Mouse (Mus musculus) heart, adult 2 months (tissue): Measurements from ENCODE around the gene Slc26a1.

Experiments
- CTCF ChIP-seq: fragments of 200-600 bp; IDR thresholded peaks from 2 replicates; pipeline ENCODE4 v1.8.1; 2022; ENCODE audit warnings: antibody characterized with exemption, mild to moderate bottlenecking, moderate library complexity
- EP300 ChIP-seq: fragments of 200-500 bp; IDR thresholded peaks from 2 replicates; pipeline ENCODE4 v1.6.1; 2011; ENCODE audit warnings: low read depth, low read length, control low read depth; ENCODE audit not compliant: insufficient read depth

- TF ChIP-seq CTCF (no peak), EP300 (no peak)
Measured at GRCm38 (mm10) chr5:108713096-108713495, 37.7 kb upstream of the Slc26a1 start.
